Mouse (Mus musculus): ENCODE measurements around the gene Jph2. TPM values are rescaled to one million over a fixed set of nuclear protein-coding genes. Genes with fewer than 3 reads are reported as not detected.

Jph2 gene
- 35.7 and 36.6 TPM in 2 replicates for polyA plus RNA-seq (2015; fragmentation: Nextera tagmentation; extraction: Ambion mirVana)

GRCm38 (mm10) chr2:163397905-163398304 lies at the start of gene Jph2:
Gene Jph2, minus strand, starts transcription at chr2:163397993.

GRCm38 (mm10) chr2:163438246-163438618 lies 40.4 kb upstream of the Jph2 start, which contains the start of gene Gdap1l1:
Gene Gdap1l1, plus strand, starts transcription at chr2:163438476.

GRCm38 (mm10) chr2:163424597-163424996 lies 26.8 kb upstream of the Jph2 start, which contains the start of gene Oser1:
Gene Oser1, minus strand, starts transcription at chr2:163424697.

Other genes starting within 250 kb of the Jph2 start
- 0.91 and 1.1 TPM in 2 replicates for gene Tox2, start 194.9 kb downstream of the Jph2 start, polyA plus RNA-seq (2015; fragmentation: Nextera tagmentation; extraction: Ambion mirVana)
- 57.6 and 58.1 TPM in 2 replicates for gene Oser1, start 26.7 kb upstream of the Jph2 start, polyA plus RNA-seq (2015; fragmentation: Nextera tagmentation; extraction: Ambion mirVana)
- 0.10 and 0.16 TPM in 2 replicates for gene Gdap1l1, start 40.5 kb upstream of the Jph2 start, polyA plus RNA-seq (2015; fragmentation: Nextera tagmentation; extraction: Ambion mirVana)
- 23.3 and 27.1 TPM in 2 replicates for gene Fitm2, start 74.6 kb upstream of the Jph2 start, polyA plus RNA-seq (2015; fragmentation: Nextera tagmentation; extraction: Ambion mirVana)
- 0.35 TPM in 1 of 2 replicates, not detected in the other for gene R3hdml, start 94.3 kb upstream of the Jph2 start, polyA plus RNA-seq (2015; fragmentation: Nextera tagmentation; extraction: Ambion mirVana)
- gene Hnf4a, start 108.8 kb upstream of the Jph2 start, polyA plus RNA-seq (2015; fragmentation: Nextera tagmentation; extraction: Ambion mirVana) = not detected in 2 replicates
- 8.5 and 8.9 TPM in 2 replicates for gene Ttpal, start 204.3 kb upstream of the Jph2 start, polyA plus RNA-seq (2015; fragmentation: Nextera tagmentation; extraction: Ambion mirVana)
- gene Serinc3, start 247.1 kb upstream of the Jph2 start, polyA plus RNA-seq (2015; fragmentation: Nextera tagmentation; extraction: Ambion mirVana) = 37.8 and 39.1 TPM in 2 replicates